Mouse (Mus musculus) ZHBTc4 (cell line): ENCODE measurements around the gene Fam83f.

ENCODE experiments used
- DNase-seq: peaks from one replicate; pipeline ENCODE4 v3.0.0-alpha.2; 2011; ENCODE audit warnings: low read depth, low spot score

Gene Fam83f

GRCm38 (mm10) chr15:80664444-80664843, 7.2 kb upstream of the Fam83f start:
- DNase-seq = no peak

- no peak for DNase-seq
These were observed 1.2 kb downstream of the Fam83f start for GRCm38 (mm10) chr15:80672810-80673209.

- DNase-seq = no peak
These were observed 1.9 kb downstream of the Fam83f start for GRCm38 (mm10) chr15:80673337-80674095.

GRCm38 (mm10) chr15:80674700-80675099, 3.1 kb downstream of the Fam83f start:
- DNase-seq = no peak

GRCm38 (mm10) chr15:80679515-80680215, 8.0 kb downstream of the Fam83f start:
- DNase-seq = no peak

DNA sequence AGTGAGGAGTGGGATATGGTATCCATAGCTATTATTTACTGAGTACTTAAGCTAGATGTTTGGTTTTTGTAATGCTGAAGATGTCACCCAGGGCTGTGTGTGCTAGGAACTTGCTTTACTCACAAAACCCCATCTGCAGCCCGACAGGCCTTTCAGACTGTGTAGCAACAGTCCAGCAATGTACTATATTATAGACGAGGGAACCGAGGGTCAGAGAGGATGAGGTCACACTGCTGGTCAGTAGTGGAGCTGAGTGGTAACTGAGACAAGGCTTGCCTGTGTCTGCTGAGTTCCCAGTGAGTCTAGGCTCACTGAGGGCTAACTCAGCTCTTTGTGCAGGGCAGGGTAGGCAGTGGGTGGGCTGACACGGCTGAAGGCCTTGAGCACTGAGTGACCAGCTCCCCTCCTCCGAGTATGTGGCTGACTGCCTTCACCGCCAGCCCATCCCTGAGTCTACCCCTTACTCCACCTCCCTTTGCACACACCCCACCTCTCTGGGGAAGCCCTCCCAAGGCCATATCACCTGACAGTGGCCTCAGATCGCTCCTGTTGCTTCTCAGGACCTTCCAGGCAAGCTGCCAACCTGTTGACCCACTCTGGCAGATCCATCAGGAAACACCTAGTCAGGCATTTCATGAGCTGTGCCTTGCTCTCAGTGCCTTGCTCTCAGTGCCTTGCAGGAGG, 8.8 kb downstream of the Fam83f start:
- no peak for DNase-seq

DNA sequence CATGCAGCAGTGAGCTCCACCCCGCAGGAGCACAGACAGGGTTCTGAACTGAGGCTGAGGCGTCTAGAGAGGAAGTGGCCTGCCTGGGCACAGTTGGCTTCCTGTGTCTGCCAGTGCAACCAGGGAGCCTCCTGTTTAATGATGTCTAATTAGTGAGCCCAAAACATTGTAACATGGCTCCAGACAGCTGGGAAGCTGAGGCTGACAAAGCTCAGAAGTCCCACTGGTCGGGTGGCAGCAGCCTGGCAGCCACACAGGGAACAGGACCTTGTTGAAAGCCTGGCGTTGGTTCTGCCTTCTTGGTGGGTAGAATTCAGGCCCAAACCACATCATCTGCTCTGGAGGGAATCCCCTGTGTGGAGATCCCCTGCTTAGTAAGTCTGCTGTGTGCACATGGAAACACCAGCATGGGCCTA, 9.8 kb downstream of the Fam83f start:
- no peak for DNase-seq

DNA sequence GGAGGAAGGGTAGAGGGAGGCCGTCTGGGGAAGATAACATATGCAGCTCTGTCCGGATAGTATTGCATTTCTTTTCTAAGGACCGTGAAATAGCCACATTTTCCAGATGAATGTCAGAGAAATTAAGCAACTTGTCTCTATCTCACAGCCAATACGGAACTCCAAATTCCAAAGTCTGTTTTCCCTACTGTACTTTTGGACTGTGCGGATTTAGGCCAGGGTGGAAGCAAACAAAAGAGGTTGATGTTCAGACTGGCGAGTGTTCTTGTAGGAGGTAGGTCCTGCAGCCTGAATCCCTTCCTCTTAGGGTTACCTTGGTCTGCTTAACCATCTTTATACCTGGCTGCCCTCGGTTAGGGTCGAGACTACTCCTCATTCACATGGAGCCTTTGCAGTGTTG, 10.7 kb downstream of the Fam83f start:
- no peak for DNase-seq

GRCm38 (mm10) chr15:80683151-80683550, 11.5 kb downstream of the Fam83f start:
- DNase-seq = no peak

- no peak for DNase-seq
These were observed 12.3 kb downstream of the Fam83f start for GRCm38 (mm10) chr15:80683990-80684389.

DNA sequence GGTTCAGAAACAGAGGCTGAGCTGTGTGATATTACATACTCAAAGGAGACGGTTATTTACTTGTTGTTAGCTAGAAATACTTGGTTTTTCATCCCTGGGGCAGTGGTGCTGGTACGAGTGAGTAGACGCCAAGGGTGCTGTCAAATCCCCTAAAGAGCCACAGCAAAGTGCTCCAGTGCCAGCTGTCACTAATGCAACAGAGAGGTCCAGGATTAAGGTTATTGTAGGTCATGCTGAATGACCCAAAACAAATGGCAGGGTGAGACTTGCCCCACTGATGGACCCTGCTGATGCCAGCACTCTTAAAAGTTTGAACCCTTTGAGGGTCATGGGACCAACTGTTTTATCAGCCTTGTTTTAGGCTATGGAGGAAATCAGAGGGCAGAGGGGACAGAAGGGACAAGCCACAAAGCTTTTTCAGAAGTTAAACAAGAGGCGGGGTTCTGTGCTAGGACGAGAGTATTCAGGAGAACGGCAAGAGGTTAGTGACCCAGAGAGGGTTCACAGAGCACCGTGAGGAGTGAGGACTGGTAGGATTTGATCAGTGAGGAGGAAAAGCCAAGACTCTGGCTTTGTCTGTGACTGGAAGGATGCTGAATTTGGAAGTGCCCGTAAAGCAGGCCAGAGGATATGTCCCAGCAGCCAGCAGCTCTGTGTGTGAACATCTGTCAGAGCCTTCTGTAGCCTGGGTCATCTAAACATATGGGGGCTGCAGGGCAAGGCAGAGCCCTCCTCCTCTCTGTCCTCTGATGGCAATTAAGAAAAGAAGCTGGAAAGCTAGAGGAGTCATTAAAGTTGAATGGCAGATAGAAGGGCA, 13.3 kb downstream of the Fam83f start:
- DNase-seq = no peak

DNA sequence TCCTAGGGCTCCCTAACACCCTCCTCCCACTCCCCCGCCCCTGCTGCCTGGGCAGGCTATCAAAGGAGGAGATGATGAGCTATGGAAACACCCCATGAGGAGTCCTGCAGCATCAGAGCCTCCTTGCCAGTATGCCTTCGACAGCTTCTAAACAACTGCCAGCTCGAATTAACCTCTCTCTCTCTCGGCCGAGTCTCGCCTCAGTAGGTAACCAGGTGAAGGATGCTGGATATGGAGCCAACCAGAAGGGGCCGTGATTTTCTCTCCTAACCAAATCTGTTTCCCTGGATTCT, 13.9 kb downstream of the Fam83f start:
- no peak for DNase-seq

DNA sequence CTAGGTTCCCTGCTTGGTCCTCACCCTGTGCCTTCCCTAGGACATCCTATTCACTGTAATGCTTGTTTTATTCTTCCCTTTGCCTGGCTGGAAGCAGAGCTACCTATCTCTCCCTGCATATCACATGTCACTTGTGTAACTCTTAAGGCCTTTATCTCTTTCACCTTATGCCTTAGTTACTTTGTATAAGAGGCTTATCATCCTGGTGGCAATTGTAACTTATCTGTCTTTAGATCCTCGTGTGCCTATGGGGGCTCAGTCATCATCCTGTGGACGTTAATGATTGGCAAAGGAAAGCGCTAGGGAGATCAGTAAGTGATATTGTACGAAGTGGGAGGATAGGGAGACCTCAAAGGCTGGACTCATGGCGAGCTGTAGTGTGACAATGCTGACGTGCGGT, 16.9 kb downstream of the Fam83f start:
- DNase-seq = no peak

GRCm38 (mm10) chr15:80693492-80693891, 21.8 kb downstream of the Fam83f start:
- no peak for DNase-seq

- DNase-seq = peak; percentile 65
These were observed 22.7 kb downstream of the Fam83f start for GRCm38 (mm10) chr15:80694125-80694910.

DNA sequence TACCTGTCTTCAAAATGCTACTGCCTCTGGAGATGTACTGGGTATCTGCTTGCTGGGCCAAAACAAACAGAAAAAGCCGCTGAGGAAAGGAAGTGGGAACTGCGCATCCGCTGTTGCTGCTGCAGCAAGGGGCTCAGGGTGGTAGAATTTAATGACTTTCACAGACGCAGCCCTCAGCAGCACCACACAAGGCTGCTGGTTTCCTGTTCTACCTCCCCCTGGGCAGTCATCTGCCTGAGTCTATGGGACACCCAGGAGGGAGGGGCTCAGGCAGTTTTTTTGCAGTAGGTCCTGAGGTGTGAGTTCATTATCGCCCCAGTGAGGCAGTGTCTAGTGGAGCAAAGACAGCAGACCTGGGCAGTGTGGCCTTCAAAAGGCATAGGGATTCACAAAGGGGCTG, 25.9 kb downstream of the Fam83f start:
- no peak for DNase-seq

GRCm38 (mm10) chr15:80701481-80702257, 30.0 kb downstream of the Fam83f start:
- DNase-seq = no peak

- DNase-seq = no peak
These were observed 31.3 kb downstream of the Fam83f start for GRCm38 (mm10) chr15:80702910-80703309.

- no peak for DNase-seq
These were observed 31.8 kb downstream of the Fam83f start for GRCm38 (mm10) chr15:80703495-80703894.

DNA sequence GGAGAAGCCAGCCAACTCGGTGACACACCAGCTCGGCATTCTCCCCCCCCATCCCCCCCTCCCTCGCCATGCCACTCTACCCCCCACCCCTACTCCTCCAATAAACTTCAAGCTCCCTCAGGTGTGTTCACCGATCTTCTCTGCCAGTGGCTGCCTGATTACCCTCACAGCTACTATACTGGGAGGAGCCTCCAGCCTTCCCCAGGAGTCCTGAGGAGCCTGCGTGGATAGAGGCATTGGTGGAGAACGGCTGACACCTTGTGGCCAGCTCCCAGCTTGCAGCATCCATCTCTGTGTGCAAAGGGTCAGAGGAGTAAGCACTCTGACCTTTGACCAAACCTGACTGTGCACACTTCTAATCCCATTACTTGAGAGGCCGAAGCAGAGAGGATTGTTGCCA, 32.6 kb downstream of the Fam83f start:
- peak; percentile 92 for DNase-seq
